Mouse (Mus musculus): ENCODE results near the gene Pou5f1.

The Pou5f1 gene

DNA sequence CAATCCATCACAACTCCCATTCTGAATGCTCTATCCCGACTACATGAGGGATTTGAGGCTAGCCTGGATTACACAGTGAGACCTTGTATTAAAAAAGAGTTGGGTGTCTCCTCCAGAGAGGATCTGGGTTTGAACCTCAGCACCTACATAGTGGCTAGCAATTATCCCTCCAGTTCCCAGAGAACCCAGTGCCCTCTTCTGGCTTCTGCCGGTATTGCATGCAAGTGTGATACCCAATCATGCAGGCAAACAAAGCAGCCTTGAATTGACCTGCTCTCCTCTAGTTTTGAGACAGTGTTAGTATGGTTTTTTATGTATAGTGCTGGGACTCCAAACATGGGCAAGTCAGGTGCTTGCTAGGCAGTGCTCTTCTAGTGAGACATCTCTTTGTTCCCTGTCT, 8.1 kb downstream of the Pou5f1 start:
- peak; percentile 35 for DNase-seq

GRCm38 (mm10) chr17:35514756-35515155, 8.9 kb downstream of the Pou5f1 start:
- DNase-seq: peak; percentile 22

DNA sequence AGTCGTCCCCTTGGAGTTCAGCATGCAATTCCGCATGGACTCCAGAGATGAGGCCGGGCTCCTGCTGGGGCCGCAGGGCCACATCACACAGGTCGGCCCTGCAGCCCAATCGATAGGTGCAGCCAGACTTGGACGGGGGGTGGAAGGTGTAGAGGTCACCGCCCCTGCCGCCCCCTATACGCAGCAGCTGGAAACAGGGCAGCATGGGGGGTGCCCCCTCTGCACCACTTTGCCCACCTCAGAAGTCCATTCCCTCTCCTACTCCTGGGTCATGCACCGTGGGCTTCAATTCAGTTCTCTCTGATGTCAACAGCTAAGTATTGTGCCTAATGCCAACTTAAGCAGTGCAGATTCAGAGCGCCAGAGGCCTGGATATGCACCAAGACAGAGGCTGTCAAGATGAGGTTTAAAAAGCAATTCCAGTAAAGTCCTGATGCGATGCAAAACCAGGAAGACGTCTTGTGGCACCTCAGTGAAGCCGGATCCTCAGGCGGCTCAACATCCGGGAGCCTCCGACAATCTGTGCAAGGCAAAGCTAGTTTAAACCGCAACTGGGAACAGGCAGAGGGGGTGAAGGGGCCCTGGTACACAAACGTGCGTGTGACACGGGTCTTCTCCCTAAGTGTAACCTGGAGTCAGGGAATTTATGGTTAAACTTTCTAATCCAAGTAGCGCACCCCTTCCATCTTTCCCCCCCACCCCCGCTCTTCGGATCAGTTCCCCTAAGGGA, 10.3 kb downstream of the Pou5f1 start:
- peak; percentile 41 for DNase-seq

DNA sequence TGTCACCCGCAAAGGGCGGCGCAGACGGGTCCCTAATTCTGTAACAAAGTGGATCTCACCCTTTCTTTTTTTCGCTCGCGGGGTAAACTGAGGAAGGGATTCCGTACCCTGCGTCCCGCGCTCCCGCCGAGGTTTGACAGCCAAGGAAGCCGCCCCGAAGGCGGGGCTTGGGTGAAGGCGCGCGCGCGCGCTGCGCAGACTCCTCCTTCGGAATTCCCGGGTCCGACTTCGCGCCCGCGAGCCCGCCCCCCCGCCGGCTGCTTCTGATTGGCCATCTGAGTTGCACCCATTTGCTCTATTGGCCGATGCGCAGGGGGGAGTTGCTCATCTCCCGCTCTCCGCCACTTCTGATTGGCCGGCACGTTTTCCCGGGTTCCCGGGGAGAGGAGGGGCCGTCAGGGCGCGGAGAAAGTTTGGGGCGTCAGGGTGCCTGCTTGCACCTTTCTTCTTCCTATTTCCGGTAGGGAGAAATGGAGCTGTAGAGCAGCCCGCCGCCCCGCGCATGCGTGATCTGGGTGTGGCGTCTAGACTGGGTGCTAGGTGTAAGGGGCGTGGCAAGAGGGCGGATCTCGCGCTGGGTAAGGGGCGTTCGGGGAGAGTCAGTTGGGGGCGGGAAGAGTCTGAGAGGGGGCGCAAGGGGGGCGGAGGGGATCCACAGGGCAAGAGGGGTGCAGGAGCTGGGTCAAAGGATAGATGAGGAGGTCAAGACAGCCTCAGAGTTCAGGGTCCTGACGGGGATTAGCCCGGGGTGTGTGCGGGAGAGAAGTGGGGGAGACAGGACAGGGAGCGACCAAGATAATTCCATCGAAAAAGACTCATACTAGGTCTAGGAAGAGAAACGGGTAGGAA, 11.1 kb downstream of the Pou5f1 start, which contains the start of the genes Tcf19 and Cchcr1:
Gene Tcf19 (minus strand): TSS at position 173 of the 849 bp plus-strand sequence.
Gene Cchcr1 (plus strand): TSS at position 449 of the 849 bp plus-strand sequence.
- peak; percentile 94 for DNase-seq

DNA sequence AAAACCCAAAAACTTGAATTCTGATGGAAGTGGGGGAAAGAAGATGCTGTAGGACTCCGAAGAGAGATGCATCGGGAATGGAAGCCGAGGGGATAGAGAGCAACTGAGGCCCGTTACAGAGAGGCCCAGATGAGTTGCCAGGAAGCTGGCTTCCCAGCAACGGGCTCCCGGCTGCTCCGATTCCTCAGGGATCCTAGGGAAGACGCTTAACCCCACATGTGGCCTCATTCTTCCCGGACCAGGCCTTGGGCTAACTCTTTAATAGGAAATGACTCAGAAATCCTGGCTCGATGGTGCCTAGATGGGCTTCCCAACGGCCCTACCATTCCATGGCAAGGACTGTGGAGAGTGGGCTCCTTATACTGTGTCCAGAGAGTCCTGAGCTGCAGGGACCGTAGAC, 11.7 kb downstream of the Pou5f1 start:
- no peak for DNase-seq

- DNase-seq: no peak
Measured at GRCm38 (mm10) chr17:35524354-35524753, 18.5 kb downstream of the Pou5f1 start.

DNA sequence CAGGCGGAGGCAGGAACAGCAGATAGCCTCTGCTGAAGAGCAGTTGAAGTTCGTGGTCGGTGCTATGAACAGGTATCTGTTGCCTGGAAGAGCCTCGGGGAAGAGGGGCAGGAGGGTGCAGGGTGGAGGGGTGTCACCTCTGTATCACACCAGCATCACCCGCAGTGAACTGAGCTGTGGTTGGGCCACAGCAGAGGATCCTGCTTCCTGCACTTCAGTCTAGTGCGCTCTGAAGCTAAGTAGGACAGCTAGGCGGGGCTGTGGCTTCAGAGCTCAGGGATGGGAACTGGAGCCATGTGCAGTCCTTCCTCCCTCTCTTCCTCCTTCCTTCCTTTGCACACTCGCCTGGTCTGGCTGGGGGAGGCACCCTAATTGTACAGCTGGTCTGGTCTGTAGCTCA, 20.8 kb downstream of the Pou5f1 start:
- DNase-seq: no peak

GRCm38 (mm10) chr17:35532360-35532759, 26.5 kb downstream of the Pou5f1 start:
- DNase-seq: no peak

GRCm38 (mm10) chr17:35532901-35533300, 27.1 kb downstream of the Pou5f1 start, which contains the start of gene Psors1c2:
Gene Psors1c2 (plus strand): TSS chr17:35533201.
- no peak for DNase-seq

DNA sequence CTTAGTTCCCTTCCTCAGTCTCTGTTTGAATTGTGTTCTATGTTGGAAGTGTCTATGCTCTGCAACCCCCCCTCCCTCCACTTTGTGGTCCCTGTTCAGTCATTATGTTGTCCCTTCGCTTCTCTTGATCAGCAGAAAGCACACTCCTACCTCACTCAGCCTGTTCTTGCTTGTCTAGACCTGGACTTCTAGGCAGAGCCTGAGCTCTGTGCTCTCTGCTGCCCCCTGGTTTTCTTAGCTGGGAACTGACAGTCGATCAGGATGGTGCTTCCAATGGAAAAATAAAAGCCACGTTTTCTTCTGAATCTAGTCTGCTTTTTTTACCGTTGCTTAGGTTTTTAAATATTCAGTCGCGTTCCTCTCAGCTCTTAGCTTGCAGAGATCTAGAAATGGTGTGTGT, 28.5 kb downstream of the Pou5f1 start:
- DNase-seq: peak; percentile 78

DNA sequence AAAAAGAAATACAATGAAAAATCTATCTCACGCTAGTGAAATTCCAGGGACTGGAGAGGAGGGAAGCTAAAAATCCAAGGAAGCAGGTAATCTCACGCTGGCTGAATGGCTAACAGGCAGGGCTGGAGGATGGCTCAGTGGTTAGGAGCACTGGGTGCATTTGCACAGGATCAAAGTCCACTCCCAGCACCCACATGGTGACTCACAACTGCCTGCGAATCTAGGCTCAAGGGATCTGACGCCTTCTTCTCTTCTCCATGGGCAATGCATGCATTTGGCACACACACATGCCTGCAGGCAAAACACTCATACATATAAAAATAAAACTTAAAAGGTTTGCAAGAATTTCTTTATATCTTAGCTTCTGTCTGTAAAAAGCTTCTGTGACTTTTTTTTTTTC, 31.6 kb downstream of the Pou5f1 start:
- DNase-seq: no peak

GRCm38 (mm10) chr17:35538476-35538875, 32.7 kb downstream of the Pou5f1 start:
- no peak for DNase-seq

GRCm38 (mm10) chr17:35539540-35539939, 33.7 kb downstream of the Pou5f1 start:
- DNase-seq: no peak

DNA sequence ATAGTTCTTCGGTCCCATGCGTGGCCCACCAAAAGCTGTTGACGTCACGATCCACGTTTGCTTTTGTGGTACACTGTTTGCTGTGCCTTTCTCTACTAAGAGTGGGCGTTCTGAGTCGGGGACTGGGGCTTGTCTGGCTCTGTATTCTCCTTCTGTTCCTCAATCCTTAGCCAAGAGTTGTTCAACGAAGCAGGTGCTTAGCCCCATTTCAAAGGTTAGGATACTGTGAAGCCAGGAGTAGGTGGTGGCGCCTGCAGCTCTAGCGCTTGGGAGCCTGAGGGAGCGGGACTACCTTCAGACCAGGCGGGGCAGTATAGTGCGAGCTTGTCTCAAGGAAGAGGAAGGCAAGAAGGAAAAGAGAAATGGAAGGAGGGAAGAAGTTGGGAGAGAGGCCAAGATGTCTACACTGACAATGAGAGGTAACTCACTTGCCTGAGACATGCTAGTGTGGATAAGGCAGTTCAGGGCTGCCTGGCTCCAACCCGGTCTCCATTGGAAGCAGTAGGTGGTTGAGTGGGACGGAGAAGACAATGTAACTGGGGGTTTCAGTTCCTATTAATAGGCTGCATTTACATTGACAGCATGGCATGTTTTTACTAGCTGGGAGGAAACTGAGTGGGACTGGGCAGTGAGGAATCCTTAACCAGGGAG, 37.1 kb downstream of the Pou5f1 start:
- DNase-seq: no peak

DNA sequence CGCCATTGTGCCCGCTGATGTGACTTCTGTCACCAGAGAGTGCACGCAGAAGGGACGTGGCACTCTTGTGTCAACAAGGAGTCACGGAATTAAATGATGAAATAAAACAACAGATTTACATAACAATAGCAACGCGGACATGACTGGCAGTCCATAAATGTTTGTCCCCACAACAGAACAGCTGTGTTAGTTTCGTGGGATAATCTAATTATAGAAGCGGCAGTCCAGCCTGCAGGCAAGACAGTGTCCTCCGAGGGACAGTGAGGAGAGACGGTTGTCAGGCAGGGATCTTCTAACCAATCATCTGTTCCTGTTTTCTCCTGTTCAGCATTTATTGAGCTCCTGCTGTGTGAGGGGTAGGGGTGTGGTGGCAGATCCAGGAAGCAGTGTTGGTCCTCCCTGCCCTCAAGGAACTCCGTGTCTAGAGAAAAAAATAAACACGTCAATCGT, 37.6 kb downstream of the Pou5f1 start:
- DNase-seq: no peak

DNA sequence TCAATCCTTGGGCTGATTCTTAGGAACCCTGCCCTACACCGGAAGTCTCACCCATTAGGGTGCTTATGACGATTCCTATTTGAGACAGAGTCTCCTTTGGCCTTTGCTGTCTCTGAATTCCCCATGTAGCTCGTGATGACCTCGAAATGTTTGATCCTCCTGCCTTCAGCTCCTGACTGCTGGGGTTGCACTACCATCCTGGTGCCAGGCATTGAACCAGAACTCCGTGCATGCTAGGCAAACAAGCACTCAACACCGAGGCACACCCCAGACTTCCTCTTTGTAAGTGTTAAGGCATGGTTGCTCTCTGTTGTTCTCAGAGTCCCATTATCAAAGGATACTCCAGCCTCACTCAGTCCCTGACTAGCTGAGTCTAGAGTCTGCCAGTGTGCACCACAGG, 38.2 kb downstream of the Pou5f1 start:
- no peak for DNase-seq

DNA sequence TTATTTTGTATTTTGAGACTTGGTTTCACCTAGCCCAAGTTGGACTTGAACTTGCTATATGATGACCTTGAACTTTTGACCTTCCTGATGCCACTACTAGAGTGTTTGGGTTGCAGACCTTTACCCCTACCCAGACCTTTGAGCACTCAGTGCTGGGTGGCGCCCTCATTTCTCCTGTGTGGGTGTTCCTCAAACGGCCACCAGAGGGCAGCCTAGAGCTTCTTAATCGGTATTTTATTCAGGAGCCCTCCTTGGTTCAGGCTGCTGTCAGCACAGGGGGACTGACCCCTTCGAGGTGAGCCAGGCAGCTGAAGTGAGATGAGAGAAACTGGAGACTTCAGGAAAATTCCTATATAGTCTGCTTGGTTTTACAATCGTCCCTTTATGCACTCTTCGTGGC, 38.9 kb downstream of the Pou5f1 start:
- peak; percentile 46 for DNase-seq

- DNase-seq: no peak
Measured at GRCm38 (mm10) chr17:35547465-35547864, 41.6 kb downstream of the Pou5f1 start.

DNA sequence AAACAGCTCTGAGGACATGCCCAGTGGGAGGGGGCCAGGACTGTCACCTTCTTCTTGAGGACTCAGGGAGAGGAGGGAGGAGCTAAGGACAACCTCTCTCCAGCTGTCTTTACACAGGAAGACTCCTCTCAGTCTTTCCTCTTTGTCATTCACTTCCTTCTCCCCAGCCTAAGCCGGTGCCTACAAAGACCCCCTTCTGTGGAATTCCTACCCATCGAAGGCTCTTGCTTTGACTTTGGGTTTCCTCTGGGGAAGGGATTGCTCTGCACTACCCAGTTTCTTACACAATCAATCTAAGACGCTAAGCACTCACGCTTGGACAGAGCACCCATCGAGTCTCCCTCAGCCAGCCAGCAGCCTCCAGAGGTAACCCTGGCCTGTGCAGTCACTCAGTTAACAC, 42.8 kb downstream of the Pou5f1 start:
- DNase-seq: no peak

DNA sequence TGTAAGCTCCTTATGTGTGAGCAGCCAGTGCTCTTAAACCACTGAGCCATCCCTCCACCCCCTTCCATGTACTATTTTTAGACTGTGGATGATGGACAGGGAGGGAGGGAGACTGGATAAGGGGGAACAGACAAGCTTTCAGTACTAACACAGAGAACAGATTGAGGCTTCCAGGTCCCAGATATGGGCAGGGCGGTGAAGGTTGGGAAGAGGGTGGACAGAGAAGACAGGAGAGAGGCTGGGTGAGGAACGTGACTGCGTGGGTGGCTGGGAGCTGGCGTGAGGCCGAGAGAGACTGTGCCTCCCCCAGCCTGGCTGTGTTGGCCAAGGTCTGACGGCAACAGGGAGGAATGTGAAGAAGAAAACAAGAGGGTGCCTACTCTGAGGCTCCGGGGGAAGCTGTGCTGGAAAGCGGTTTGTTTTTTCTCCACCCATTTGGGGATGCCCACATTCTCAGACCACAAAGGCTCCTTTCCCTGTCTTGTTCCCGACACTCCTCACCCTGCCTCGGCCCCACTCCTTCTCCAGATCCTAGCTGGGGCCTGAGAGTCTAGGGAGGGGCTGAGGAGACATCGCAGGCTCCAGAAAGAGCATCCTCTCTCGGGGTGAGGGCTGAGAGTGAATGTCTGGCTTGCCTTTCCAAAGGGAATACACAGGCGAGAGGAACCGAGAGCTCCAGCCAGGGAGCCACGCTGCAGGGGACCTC, 43.8 kb downstream of the Pou5f1 start:
- DNase-seq: peak; percentile 92

- DNase-seq: no peak
Measured at GRCm38 (mm10) chr17:35550143-35550494, 44.3 kb downstream of the Pou5f1 start.

DNA sequence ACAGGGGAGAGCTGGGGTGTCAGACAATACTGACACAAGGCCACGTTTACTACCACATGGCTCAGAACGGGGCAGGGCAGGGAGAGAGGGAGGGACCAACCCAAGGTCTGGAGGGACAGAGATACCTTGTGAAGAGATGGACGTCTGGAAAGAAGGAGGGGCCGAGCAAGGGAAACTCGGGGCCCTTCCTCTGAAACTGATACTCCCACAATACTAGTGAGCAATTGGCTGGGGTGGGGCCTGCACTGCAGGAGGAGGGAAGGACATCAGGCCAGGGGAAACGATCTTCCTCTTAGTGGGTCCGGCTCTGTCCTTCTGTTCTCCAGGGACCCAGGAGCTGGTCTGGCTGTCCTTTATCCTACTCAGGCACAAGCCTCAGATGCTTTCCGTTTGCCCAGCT, 45.1 kb downstream of the Pou5f1 start:
- DNase-seq: no peak

GRCm38 (mm10) chr17:35551881-35552414, 46.1 kb downstream of the Pou5f1 start, which contains the start of gene Cdsn:
Gene Cdsn (plus strand): TSS chr17:35552128.
- DNase-seq: no peak

Measured in cerebellum, adult 9-11 months (tissue).